Mouse (Mus musculus): Measurements from ENCODE around the gene Wdr4.

DNA sequence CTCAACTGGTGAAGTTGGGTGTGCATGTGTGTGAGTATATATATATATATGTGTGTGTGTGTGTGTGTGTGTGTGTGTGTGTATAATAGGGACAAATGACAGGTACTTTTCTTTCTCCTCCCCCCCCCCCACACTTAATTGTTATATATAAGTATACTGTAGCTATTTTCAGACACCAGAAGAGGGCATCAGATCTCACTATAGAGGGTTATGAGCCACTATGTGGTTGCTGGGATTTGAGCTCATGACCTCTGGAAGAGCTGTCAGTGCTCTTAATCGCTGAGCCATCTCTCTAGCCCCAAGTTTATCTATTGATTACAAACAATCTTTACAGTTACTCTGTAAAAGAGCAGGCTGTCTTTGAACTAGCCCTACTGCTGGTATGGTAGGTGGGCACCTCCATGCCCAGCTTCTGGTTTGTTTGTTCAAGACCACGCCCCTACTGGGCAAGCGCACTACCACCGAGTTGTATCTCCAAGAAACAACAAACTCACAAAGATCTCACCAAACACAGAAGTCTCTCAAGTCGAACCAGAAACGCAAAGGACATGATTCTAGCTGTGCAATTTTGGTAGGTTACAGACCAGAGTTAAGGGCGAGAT lies 335 bp downstream of the Wdr4 start:
- TF ChIP-seq CTCF (IDR thresholded peaks at IDR 0.05; ENCODE audit: borderline replicate concordance, insufficient read depth, low read depth, low read length) (no peak), POLR2A (IDR thresholded peaks at IDR 0.05; ENCODE audit: borderline replicate concordance, insufficient read depth, low read length) (no peak)

All from cerebellum, adult 2 months (tissue).